Mouse (Mus musculus) kidney, embryonic 16.5 days (tissue): ENCODE data around the gene Stk11. TPM values are rescaled to one million over a fixed set of nuclear protein-coding genes. Genes with fewer than 3 reads are reported as not detected.

Experiments used
- ATAC-seq: fragments of 200-750 bp; cut with Nextera tagmentation; 2 replicates; pipeline ENCODE4 v1.8.0; 2017; ENCODE audit warnings: moderate TSS enrichment; ENCODE audit not compliant: low FRiP score, low TSS enrichment
- H3K27ac ChIP-seq: fragments of 300-500 bp; sonication (generic); 2 replicates; pipeline ENCODE4 v1.5.1; 2014; ENCODE audit warnings: low read length
- H3K27me3 ChIP-seq: fragments of 300-500 bp; sonication (generic); 2 replicates; pipeline ENCODE4 v1.6.1; 2014; ENCODE audit warnings: low read length, control low read depth, mixed read lengths; ENCODE audit not compliant: insufficient read depth
- H3K36me3 ChIP-seq: fragments of 300-500 bp; sonication (generic); 2 replicates; pipeline ENCODE4 v1.6.1; 2014; ENCODE audit warnings: low read length, control low read depth, mixed read lengths; ENCODE audit not compliant: insufficient read depth
- H3K4me1 ChIP-seq: fragments of 300-500 bp; sonication (generic); 2 replicates; pipeline ENCODE4 v1.6.1; 2014; ENCODE audit warnings: low read length, control low read depth, mixed read lengths; ENCODE audit not compliant: insufficient read depth
- H3K4me2 ChIP-seq: fragments of 300-500 bp; sonication (generic); replicated peaks from 2 replicates; pipeline ENCODE4 v1.6.1; 2014; ENCODE audit warnings: low read depth, low read length
- H3K4me3 ChIP-seq: fragments of 300-500 bp; sonication (generic); 2 replicates; pipeline ENCODE4 v1.5.1; 2014; ENCODE audit warnings: mild to moderate bottlenecking, low read length
- H3K9ac ChIP-seq: fragments of 300-500 bp; sonication (generic); replicated peaks from 2 replicates; pipeline ENCODE4 v1.6.1; 2014; ENCODE audit warnings: low read length
- H3K9me3 ChIP-seq: fragments of 300-500 bp; sonication (generic); 2 replicates; pipeline ENCODE4 v1.6.1; 2016; ENCODE audit warnings: low read length, control low read depth
- WGBS: fragments of 180-500 bp; shearing (Covaris S2); extraction: QIAGEN DNeasy Blood & Tissue Kit; methylation state at CpG from one replicate; pipeline ENCODE4 v1.1.7; 2014; 5-methylcytosine and 5-hydroxymethylcytosine counted together
- polyA plus RNA-seq: library from polyadenylated mRNA; unstranded; fragments of >200 nt; fragmentation: Nextera tagmentation; extraction: Ambion mirVana; gene quantifications from 2 replicates; pipeline ENCODE4 v1.2.1, GENCODE M21; 2015

Gene Stk11
- polyA plus RNA-seq, 1 experiment from 2014 or later, result 18.2 TPM

DNA sequence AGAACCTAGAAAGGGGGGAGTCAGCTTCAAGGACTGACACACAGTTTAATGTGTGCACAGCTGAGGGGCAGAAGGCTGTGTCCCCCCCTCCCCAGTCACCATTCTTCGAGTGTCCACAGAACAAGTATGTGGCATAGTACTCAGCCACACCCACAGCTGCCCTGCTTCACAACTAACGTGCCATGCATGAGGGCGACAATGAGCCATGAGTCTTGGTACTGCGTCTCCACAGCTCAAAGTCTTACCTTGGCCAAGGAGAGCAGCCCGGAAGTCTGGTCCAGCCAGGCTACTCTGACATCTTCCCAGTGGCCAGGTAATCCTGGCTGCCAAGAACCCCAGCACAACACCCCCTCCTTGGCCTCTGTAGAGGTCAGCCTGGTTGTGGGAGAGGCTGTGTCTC lies 22.9 kb upstream of the Stk11 start:
- Histone ChIP-seq H3K4me1 (peaks cover 26% of the 10 kb centered on the region), H3K36me3 (no peaks in the 10 kb centered on the region), H3K9me3 (no peaks in the 10 kb centered on the region), H3K27ac (no peak overlapping the region), H3K27me3 (no peaks in the 10 kb centered on the region), H3K4me3 (no peak overlapping the region), H3K9ac (no peak overlapping the region), H3K4me2 (no peak overlapping the region)
- WGBS, result 81% methylated on average over 5 of the region's 5 CpGs
- no peak for ATAC-seq

DNA sequence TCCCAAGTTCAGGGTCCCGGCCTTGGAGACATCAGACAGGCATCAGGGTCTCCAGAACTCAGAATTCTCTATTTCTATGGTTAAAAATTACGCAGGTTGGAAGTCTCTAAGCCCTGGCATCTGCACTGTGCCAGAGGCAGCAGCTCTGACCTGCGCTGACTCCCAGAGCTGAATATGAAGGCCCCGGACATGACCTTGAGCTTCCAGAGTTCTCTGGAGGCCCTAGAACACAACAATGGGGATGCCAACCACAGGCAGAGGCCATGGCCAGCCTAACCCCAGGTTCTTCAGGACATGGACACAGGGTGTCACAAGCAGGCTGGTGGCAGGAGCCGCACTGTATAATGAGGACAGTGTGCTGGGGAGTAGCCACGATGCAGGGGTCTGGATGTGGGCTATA lies 21.5 kb upstream of the Stk11 start:
- 82% methylated on average over 6 of the region's 6 CpGs for WGBS
- Histone ChIP-seq H3K4me1 (peaks cover 30% of the 10 kb centered on the region), H3K27me3 (no peaks in the 10 kb centered on the region), H3K27ac (no peak overlapping the region), H3K9me3 (no peaks in the 10 kb centered on the region), H3K36me3 (no peaks in the 10 kb centered on the region), H3K4me2 (no peak overlapping the region), H3K9ac (no peak overlapping the region), H3K4me3 (no peak overlapping the region)
- ATAC-seq, result no peak

DNA sequence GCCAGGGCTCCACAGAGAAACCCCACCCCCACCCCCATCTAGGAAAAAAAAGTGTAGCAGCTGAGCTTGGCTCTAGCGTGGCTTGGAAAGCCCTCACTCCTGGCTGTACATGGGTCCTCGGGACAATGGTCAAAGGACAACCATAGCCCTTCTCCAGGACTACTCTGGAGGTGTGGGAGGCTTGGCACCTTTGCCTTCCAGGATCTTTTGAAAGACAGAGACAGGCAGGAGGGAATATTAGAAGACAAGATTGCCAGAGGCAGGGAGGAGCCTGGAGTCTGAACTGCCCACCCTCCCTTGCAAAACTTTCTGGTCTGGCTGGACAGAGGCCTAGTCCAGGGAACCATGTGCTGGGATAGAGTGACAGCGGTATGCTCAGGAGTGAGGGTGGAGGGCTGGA lies 20.9 kb upstream of the Stk11 start:
- H3K9me3 ChIP-seq, result no peaks in the 10 kb centered on the region
- no peak for ATAC-seq
- H3K4me3 ChIP-seq, result no peak overlapping the region
- H3K27me3 ChIP-seq, result no peaks in the 10 kb centered on the region
- no peak overlapping the region; the same call in 1 of the 2 replicates for H3K9ac ChIP-seq
- H3K4me2 ChIP-seq, result no peak overlapping the region
- no peaks in the 10 kb centered on the region for H3K36me3 ChIP-seq
- H3K4me1 ChIP-seq, result peaks cover 30% of the 10 kb centered on the region
- no peak overlapping the region for H3K27ac ChIP-seq
- 58% methylated on average over 3 of the region's 3 CpGs for WGBS

DNA sequence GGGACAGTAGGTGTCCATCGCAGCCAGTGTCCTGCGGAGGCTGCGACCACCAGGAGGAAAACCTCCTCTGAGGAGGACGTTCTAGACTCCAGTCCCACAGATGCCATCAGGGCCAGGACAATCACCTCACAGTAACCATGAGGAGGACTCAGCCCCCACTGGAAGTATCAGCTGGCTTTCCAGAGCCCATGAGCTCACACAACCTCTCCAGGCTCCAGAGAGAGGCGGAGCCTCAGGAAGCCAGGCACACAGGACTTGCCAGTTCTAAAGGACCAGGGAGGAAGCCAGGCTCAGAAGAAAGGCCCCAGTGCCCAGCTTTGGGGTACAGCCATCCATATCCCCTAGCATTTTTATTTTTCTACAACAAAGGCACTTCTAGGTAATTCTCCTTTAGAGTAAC lies 20.1 kb upstream of the Stk11 start:
- H3K4me2 ChIP-seq, result no peak overlapping the region
- 84% methylated on average over 5 of the region's 5 CpGs for WGBS
- peaks cover 34% of the 10 kb centered on the region for H3K4me1 ChIP-seq
- ATAC-seq, result no peak
- H3K27ac ChIP-seq, result no peak overlapping the region
- H3K27me3 ChIP-seq, result no peaks in the 10 kb centered on the region
- H3K36me3 ChIP-seq, result no peaks in the 10 kb centered on the region
- H3K9ac ChIP-seq, result no peak overlapping the region; the same call in 1 of the 2 replicates
- H3K9me3 ChIP-seq, result no peaks in the 10 kb centered on the region
- H3K4me3 ChIP-seq, result no peak overlapping the region

DNA sequence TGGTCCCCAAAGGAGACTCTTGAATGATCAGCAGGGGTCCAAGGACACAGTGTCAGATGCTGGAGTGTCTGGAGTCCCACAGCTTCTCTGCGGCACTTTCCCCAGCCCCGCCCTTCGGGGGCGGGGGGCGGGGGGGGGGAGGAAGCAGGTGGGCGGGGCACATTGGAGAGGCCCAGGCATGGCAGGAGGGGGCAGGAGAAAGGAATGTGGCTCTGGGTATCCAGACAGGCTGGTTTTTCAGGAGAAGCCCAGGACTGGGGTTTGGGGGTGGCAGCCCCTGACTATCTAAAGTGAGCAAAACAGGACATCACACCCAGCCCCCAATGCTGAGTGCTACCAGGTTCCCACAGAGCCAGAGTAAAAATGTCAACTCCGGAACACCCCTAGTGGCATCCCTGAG lies 18.3 kb upstream of the Stk11 start:
- Histone ChIP-seq H3K4me3 (no peak overlapping the region), H3K9me3 (no peaks in the 10 kb centered on the region), H3K4me2 (no peak overlapping the region), H3K27ac (no peak overlapping the region), H3K9ac (no peak overlapping the region), H3K36me3 (no peaks in the 10 kb centered on the region), H3K27me3 (no peaks in the 10 kb centered on the region), H3K4me1 (peaks cover 48% of the 10 kb centered on the region)
- WGBS, result 10% methylated on average over 3 of the region's 7 CpGs
- ATAC-seq, result 0 out of 2 replicates have a peak, but pooled peaks have one; percentile 4

DNA sequence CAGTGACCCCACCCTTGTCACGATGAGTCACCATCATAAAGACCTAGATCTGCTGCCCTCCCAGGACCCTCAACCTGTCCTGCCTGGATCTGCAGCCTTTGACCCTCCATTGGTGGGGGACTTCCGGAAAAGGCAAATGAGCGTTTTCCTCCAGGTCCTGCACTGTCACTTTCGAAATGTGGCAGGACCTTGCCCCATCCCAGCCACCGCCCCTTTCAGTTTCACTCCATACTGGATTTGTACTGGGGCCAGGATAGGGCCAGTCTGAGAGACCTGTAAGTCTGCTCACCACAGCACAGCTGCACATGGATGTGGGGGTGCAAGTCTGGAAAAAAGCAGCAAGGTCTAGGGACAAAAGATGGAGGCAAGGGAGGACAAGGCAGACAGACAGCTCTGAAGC lies 17.0 kb upstream of the Stk11 start:
- Histone ChIP-seq H3K9me3 (no peaks in the 10 kb centered on the region), H3K4me2 (no peak overlapping the region), H3K4me3 (no peak overlapping the region), H3K4me1 (peaks cover 49% of the 10 kb centered on the region), H3K27me3 (no peaks in the 10 kb centered on the region), H3K27ac (no peak overlapping the region), H3K36me3 (no peaks in the 10 kb centered on the region), H3K9ac (no peak overlapping the region)
- ATAC-seq, result no peak
- 74% methylated on average over 5 of the region's 5 CpGs for WGBS

DNA sequence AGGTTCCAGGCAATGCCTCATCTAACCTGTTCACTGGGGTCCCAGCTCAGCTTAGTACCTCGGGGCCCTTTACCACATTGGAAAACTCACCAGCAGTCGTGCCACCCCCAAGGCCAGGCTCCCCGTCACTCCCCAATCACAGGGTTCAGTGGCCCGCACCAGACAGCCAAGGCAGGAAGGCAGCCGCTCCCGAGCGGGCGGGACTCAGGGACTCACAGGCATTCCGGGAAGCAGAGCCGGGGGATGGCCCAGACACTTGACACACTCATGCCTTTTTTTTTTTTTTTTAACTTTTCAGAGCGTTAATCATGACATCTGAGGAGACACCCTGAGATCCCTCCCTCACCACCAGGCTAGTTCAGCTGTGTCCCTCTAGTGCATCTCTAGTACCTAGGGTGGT lies 14.6 kb upstream of the Stk11 start:
- peak overlapping the region; percentile 92 for H3K4me2 ChIP-seq
- peak overlapping the region; percentile 90 for H3K4me3 ChIP-seq
- H3K27me3 ChIP-seq, result no peaks in the 10 kb centered on the region
- peak overlapping the region; percentile 43; the same call in 1 of the 2 replicates for H3K27ac ChIP-seq
- 30% methylated on average over 11 of the region's 11 CpGs for WGBS
- H3K9ac ChIP-seq, result peak overlapping the region; percentile 92; the same call in 1 of the 2 replicates
- H3K36me3 ChIP-seq, result no peaks in the 10 kb centered on the region
- no peaks in the 10 kb centered on the region for H3K9me3 ChIP-seq
- H3K4me1 ChIP-seq, result peaks cover 35% of the 10 kb centered on the region
- ATAC-seq, result peak; percentile 46; the same call in 1 of the 2 replicates

DNA sequence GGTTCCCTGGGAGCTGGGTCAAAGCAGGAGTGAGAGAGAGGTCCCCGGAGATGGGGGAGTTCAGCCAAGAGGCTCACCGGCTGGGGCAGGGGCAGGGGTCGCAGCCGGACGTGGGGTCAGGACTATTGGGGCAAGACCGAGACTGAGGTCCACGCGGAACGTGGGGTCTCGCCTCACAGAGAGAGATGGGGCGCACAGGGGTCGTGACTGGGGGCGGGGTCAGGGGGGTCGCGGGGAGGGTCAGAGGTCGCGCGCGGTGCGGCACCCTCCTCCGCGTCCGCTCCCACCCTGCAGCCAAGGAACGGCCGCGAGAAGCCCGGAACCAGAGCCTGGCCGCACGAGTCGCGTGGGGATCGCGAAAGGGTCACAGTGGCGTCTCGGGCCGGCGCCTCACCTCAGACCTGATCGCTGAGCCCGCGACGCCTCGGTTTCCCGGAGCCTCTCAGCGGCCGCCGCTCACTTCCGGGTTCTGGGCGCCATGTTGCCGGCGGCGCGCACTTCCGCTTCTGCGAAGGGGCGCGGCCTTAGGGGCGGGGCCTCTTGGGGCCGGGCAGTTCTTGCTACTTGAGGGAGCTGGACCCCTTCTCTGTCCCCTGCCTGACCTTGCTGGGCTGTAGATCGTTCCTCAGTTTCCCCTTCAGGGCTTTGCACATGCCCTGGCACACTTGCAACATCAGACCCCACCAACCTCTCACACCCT lies 13.2 kb upstream of the Stk11 start:
- under 1% methylated on average over 58 of the region's 59 CpGs for WGBS
- ATAC-seq, result peak; percentile 69
- Histone ChIP-seq H3K36me3 (no peaks in the 10 kb centered on the region), H3K9me3 (no peaks in the 10 kb centered on the region), H3K27me3 (no peaks in the 10 kb centered on the region), H3K4me1 (peaks cover 29% of the 10 kb centered on the region), H3K4me2 (peak overlapping the region; percentile 92), H3K4me3 (peak overlapping the region; percentile 90), H3K9ac (peak overlapping the region; percentile 92), H3K27ac (peak overlapping the region; percentile 65)

DNA sequence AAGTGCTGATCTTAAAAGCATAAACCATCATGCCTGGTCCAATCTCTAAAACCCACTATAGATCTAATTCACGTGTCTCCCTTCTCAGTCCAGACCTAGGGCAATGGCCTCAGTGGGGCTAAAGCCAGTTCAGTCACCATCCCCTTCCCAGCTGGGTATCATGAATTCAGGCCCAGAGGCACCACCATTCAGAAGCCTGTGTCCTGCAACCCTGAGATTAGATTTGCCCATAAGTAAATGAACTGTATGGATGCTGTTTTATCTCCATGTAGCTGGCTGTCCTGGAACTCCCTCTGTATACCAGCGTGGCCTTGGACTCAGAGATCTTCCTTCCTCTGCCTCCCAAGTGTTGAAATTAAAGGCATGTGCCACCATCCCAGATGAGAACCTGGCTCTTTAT lies 12.6 kb upstream of the Stk11 start:
- peak overlapping the region; percentile 92 for H3K9ac ChIP-seq
- 0 out of 2 replicates have a peak, but pooled peaks have one; percentile 0 for ATAC-seq
- no peaks in the 10 kb centered on the region for H3K36me3 ChIP-seq
- H3K4me3 ChIP-seq, result no peak overlapping the region; the same call in 1 of the 2 replicates
- no peaks in the 10 kb centered on the region for H3K9me3 ChIP-seq
- 73% methylated on average over 2 of the region's 2 CpGs for WGBS
- no peaks in the 10 kb centered on the region for H3K27me3 ChIP-seq
- H3K4me2 ChIP-seq, result peak overlapping the region; percentile 92; the same call in 1 of the 2 replicates
- peaks cover 26% of the 10 kb centered on the region for H3K4me1 ChIP-seq
- H3K27ac ChIP-seq, result peak overlapping the region; percentile 65

DNA sequence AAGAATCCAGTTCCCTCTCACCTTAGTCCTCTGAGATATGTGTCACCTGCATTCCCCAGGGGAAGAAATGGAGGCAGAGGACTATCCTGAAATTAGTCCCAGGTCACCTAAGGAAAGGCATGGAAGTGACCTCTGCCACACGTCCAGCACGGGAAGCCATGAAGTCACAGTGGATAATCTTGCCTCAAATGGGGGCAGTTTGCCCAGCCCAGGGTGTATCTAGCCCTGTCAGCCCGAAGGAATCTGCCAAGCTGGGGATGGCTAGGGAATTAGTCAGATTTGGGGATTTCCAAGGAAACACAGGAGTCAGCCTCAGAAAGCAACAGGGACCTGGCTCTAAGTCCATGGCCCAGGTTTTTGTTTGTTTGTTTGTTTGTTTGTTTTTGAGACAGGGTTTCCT lies 11.4 kb upstream of the Stk11 start:
- Histone ChIP-seq H3K4me2 (no peak overlapping the region), H3K9ac (no peak overlapping the region), H3K27ac (no peak overlapping the region), H3K36me3 (no peaks in the 10 kb centered on the region), H3K27me3 (no peaks in the 10 kb centered on the region), H3K4me3 (no peak overlapping the region), H3K9me3 (no peaks in the 10 kb centered on the region), H3K4me1 (peaks cover 22% of the 10 kb centered on the region)
- ATAC-seq, result no peak
- 79% methylated on average over 3 of the region's 3 CpGs for WGBS
